Mouse (Mus musculus) MEL-GATA-1-ER (cell line): ENCODE results near the gene Ripk3.

Experiments used
- DNase-seq: peaks from one replicate; pipeline ENCODE4 v3.0.0-alpha.2; 2012; ENCODE audit warnings: low read depth; ENCODE audit errors: extremely low read depth

Ripk3 gene

GRCm38 (mm10) chr14:55788256-55789050 is at the start of gene Ripk3:
Gene Ripk3 (minus strand): TSS chr14:55788865.
- DNase-seq, result peak; percentile 88

- DNase-seq, result no peak
These were observed 49.6 kb upstream of the Ripk3 start for GRCm38 (mm10) chr14:55838312-55838711.

- no peak for DNase-seq
These were observed 46.3 kb upstream of the Ripk3 start for GRCm38 (mm10) chr14:55834808-55835533.

- no peak for DNase-seq
These were observed 44.5 kb upstream of the Ripk3 start for GRCm38 (mm10) chr14:55833126-55833525.

- DNase-seq, result no peak
These were observed 41.7 kb upstream of the Ripk3 start for GRCm38 (mm10) chr14:55830331-55830730.

- no peak for DNase-seq
These were observed 41.2 kb upstream of the Ripk3 start for GRCm38 (mm10) chr14:55829854-55830253.

GRCm38 (mm10) chr14:55828716-55829263 is 40.1 kb upstream of the Ripk3 start:
- no peak for DNase-seq

GRCm38 (mm10) chr14:55826551-55827340 is 38.1 kb upstream of the Ripk3 start:
- no peak for DNase-seq

GRCm38 (mm10) chr14:55826142-55826541 is 37.5 kb upstream of the Ripk3 start:
- no peak for DNase-seq

GRCm38 (mm10) chr14:55825216-55826051 is 36.8 kb upstream of the Ripk3 start:
- DNase-seq, result no peak

- no peak for DNase-seq
These were observed 36.0 kb upstream of the Ripk3 start for GRCm38 (mm10) chr14:55824481-55825215.

GRCm38 (mm10) chr14:55824001-55824480 is 35.4 kb upstream of the Ripk3 start:
- DNase-seq, result no peak

GRCm38 (mm10) chr14:55822991-55823762 is 34.5 kb upstream of the Ripk3 start, which contains the start of gene Nfatc4:
Gene Nfatc4 (plus strand): TSS chr14:55823144.
- DNase-seq, result no peak

- DNase-seq, result peak; percentile 77
These were observed 33.8 kb upstream of the Ripk3 start for GRCm38 (mm10) chr14:55822435-55822990.

- DNase-seq, result no peak
These were observed 31.9 kb upstream of the Ripk3 start for GRCm38 (mm10) chr14:55820576-55820975.

GRCm38 (mm10) chr14:55819845-55820405 is 31.3 kb upstream of the Ripk3 start:
- no peak for DNase-seq

- DNase-seq, result no peak
These were observed 26.7 kb upstream of the Ripk3 start for GRCm38 (mm10) chr14:55815310-55815751.

GRCm38 (mm10) chr14:55814885-55815284 is 26.2 kb upstream of the Ripk3 start:
- DNase-seq, result no peak
